Mouse (Mus musculus) layer of hippocampus, postnatal 36 days (tissue): ENCODE results near the gene Rnaseh1. TPM values are rescaled to one million over a fixed set of nuclear protein-coding genes. Genes with fewer than 3 reads are reported as not detected.

Experiments
- DNase-seq, 2 experiments: peaks; one replicate each; pipeline ENCODE4 v3.0.0; 2022
- total RNA-seq, 2 experiments: library from RNA; stranded (reverse); gene quantifications; 2 replicates each; pipeline ENCODE4 v1.2.3; 2021

Rnaseh1 gene
- 10 to 100 TPM; 12.7 to 14.1 TPM for total RNA-seq

- DNase-seq: peak; percentile 88 to 91
Observed at GRCm38 (mm10) chr12:28649141-28650110, at the start of gene Rnaseh1. Rnaseh1 (plus strand) TSS chr12:28649602.

- no peak for DNase-seq
Observed at GRCm38 (mm10) chr12:28602259-28602658, 47.1 kb upstream of the Rnaseh1 start.

- no peak for DNase-seq
Observed at GRCm38 (mm10) chr12:28603494-28603893, 45.9 kb upstream of the Rnaseh1 start.

- DNase-seq: peak; percentile 67 to 69
Observed at GRCm38 (mm10) chr12:28607546-28608305, 41.7 kb upstream of the Rnaseh1 start.

GRCm38 (mm10) chr12:28612391-28612790 is 37.0 kb upstream of the Rnaseh1 start:
- DNase-seq: no peak

- no peak for DNase-seq
Observed at GRCm38 (mm10) chr12:28614401-28614800, 35.0 kb upstream of the Rnaseh1 start.

- DNase-seq: no peak
Observed at GRCm38 (mm10) chr12:28617297-28617696, 32.1 kb upstream of the Rnaseh1 start.

- DNase-seq: no peak
Observed at GRCm38 (mm10) chr12:28621451-28622166, 27.8 kb upstream of the Rnaseh1 start.

- peak in 1 of 2 experiments; percentile 18 for DNase-seq
Observed at GRCm38 (mm10) chr12:28622167-28622532, 27.3 kb upstream of the Rnaseh1 start.

- DNase-seq: no peak
Observed at GRCm38 (mm10) chr12:28622641-28623040, 26.8 kb upstream of the Rnaseh1 start.

GRCm38 (mm10) chr12:28623195-28623594 is 26.2 kb upstream of the Rnaseh1 start, which contains the start of gene Colec11:
Colec11 (minus strand) TSS chr12:28623377.
- DNase-seq: no peak

GRCm38 (mm10) chr12:28624251-28624650 is 25.2 kb upstream of the Rnaseh1 start:
- no peak for DNase-seq

GRCm38 (mm10) chr12:28625407-28625806 is 24.0 kb upstream of the Rnaseh1 start:
- DNase-seq: no peak

GRCm38 (mm10) chr12:28627092-28627491 is 22.3 kb upstream of the Rnaseh1 start:
- DNase-seq: no peak

GRCm38 (mm10) chr12:28628436-28628835 is 21.0 kb upstream of the Rnaseh1 start:
- DNase-seq: no peak

- no peak for DNase-seq
Observed at GRCm38 (mm10) chr12:28635058-28635534, 14.3 kb upstream of the Rnaseh1 start.

GRCm38 (mm10) chr12:28635535-28636476 is 13.6 kb upstream of the Rnaseh1 start, which contains the start of gene Rps7:
Rps7 (minus strand) TSS chr12:28635953.
- DNase-seq: peak; percentile 90 to 91

- DNase-seq: no peak
Observed at GRCm38 (mm10) chr12:28636543-28636942, 12.9 kb upstream of the Rnaseh1 start.

- no peak for DNase-seq
Observed at GRCm38 (mm10) chr12:28638778-28639177, 10.6 kb upstream of the Rnaseh1 start.

GRCm38 (mm10) chr12:28662628-28663027 is 13.2 kb downstream of the Rnaseh1 start:
- no peak for DNase-seq

GRCm38 (mm10) chr12:28666734-28667133 is 17.3 kb downstream of the Rnaseh1 start:
- no peak for DNase-seq
